Mouse (Mus musculus): ENCODE data around the gene Dhdds.

Dhdds gene

GRCm38 (mm10) chr4:134000466-134001438 lies at the start of gene Dhdds:
Dhdds (minus strand) TSS chr4:134000918.
- in situ Hi-C loops (cut with MboI, MseI) = no loop called here

DNA sequence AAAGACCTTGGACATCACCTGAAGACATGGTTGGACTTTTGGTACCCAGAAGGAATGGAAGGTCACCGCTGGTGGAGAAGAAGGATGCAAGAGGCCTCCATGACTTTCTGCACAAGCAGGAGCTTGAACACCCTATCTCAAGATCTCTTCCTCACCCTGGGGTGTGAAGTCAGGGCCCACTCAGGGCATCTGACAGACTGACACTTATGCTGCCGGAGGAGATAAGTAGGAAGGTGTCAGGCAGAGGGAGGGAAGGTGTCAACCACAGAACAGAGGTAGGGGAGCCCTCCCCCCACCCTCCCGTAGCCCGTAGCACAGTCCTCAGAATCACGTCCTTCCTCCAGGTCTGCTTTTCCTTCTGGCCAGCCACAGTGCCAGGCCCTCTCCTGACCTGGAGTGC lies 46.9 kb upstream of the Dhdds start:
- in situ Hi-C loops (cut with MboI, MseI) = no loop called here

- in situ Hi-C loops (cut with MboI, MseI) = no loop called here
These were observed 42.3 kb upstream of the Dhdds start for GRCm38 (mm10) chr4:134043041-134043440.

- in situ Hi-C loops (cut with MboI, MseI) = no loop called here
These were observed 40.8 kb upstream of the Dhdds start for GRCm38 (mm10) chr4:134041317-134042123.

GRCm38 (mm10) chr4:134035953-134036352 lies 35.2 kb upstream of the Dhdds start:
- in situ Hi-C loops (cut with MboI, MseI) = loop anchor here (5.0 kb wide), 2 partner anchors 41 to 96 kb away; no protein-coding TSS in a partner anchor

DNA sequence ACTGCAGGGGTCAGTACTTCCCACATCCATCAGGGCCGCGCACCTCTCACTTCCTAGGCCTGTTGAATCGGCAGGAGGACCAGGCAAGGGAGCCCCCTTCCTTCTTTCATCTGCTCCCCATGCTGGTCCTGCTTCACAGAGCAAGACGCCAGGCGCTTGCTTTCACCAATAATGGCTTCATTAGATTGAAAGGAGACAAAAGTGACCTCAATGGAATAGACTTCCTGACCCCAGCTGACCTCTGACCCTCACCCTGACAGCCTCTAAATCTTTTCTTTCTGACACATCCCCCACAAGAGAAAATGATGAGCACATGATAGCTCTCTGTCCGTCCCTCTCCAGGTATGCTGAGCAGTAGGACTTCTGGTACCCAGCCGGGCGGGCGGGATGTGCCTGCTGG lies 25.1 kb upstream of the Dhdds start:
- in situ Hi-C loops (cut with MboI, MseI) = no loop called here

GRCm38 (mm10) chr4:134020621-134021020 lies 19.9 kb upstream of the Dhdds start:
- in situ Hi-C loops (cut with MboI, MseI) = no loop called here

GRCm38 (mm10) chr4:134019641-134020351 lies 19.1 kb upstream of the Dhdds start:
- in situ Hi-C loops (cut with MboI, MseI) = no loop called here

GRCm38 (mm10) chr4:134019210-134019609 lies 18.5 kb upstream of the Dhdds start:
- in situ Hi-C loops (cut with MboI, MseI) = no loop called here

DNA sequence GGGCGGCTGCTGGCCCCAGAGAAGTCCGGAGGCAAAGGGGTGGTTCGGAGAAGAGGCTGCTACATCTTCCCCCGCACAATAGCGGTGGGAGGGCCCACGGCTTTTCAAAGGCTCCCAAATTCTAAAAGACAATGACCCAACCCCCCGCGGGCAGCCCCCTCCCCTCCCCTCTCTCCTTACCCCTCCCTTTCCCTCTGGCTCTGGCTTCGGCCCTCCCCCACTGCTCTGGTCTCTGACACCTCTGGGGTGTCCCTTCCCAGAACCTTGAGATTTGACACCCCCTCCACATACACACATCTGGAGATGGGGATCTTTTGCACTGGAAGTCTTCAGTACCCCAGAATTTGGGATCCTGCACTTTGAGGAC lies 18.0 kb upstream of the Dhdds start, which contains the start of gene Lin28a:
Lin28a (minus strand) TSS at position 63 of the 367 bp plus-strand sequence.
- in situ Hi-C loops (cut with MboI, MseI) = no loop called here

- in situ Hi-C loops (cut with MboI, MseI) = no loop called here
These were observed 17.5 kb upstream of the Dhdds start for GRCm38 (mm10) chr4:134018038-134018778.

- in situ Hi-C loops (cut with MboI, MseI) = no loop called here
These were observed 16.6 kb upstream of the Dhdds start for GRCm38 (mm10) chr4:134017201-134017865.

- in situ Hi-C loops (cut with MboI, MseI) = no loop called here
These were observed 16.0 kb upstream of the Dhdds start for GRCm38 (mm10) chr4:134016767-134017166.

DNA sequence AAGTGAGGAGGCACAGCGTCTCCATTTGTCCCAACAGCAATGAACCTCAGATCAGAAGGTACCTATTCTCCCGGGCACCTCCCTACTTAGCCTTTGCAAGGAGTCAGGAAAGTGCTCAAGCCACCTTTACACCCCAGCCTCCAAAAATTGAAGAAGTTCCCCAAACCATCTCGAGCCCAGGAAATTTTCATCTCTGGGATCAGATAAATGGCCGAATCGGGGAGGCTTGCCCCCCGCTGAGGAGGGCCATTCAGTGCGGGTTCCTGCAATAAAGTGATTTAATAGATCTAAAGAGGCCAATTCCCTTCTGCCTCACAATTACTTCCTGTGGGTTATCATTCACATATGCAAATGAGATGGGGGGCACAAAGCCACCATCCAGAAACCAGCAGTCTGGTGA lies 15.5 kb upstream of the Dhdds start:
- in situ Hi-C loops (cut with MboI, MseI) = no loop called here

DNA sequence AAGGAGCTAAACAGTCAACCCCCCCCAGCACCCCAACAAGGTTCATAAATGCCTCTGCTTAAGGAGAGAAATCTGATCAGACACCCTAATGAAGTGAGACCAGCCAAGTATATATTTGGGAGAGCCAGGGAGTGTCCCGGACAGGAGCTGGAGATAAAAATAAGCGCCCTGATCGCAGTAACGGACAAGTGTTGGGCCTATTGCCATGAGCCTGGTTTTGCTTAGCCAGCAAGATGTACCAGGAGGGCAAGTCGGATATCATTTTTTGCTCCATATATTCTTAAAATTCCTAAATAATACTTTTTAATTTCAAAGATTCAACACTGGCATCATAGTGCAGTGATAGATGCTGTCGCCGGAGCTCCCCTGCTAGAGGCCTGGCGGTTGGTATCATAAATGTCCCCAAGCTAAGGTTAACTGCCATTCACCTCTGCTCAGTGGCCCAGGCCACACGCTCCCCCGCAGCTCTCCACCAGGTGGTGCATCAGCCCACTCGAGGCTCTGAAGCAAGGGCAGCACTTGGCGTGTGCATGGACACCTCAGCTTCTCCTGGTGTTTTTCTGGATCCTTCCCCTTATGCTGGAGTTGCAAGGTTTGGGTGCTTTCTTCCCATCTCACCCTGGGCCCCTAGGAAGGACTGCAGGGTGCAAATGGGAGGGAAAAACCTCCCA lies 12.3 kb upstream of the Dhdds start:
- in situ Hi-C loops (cut with MboI, MseI) = no loop called here

DNA sequence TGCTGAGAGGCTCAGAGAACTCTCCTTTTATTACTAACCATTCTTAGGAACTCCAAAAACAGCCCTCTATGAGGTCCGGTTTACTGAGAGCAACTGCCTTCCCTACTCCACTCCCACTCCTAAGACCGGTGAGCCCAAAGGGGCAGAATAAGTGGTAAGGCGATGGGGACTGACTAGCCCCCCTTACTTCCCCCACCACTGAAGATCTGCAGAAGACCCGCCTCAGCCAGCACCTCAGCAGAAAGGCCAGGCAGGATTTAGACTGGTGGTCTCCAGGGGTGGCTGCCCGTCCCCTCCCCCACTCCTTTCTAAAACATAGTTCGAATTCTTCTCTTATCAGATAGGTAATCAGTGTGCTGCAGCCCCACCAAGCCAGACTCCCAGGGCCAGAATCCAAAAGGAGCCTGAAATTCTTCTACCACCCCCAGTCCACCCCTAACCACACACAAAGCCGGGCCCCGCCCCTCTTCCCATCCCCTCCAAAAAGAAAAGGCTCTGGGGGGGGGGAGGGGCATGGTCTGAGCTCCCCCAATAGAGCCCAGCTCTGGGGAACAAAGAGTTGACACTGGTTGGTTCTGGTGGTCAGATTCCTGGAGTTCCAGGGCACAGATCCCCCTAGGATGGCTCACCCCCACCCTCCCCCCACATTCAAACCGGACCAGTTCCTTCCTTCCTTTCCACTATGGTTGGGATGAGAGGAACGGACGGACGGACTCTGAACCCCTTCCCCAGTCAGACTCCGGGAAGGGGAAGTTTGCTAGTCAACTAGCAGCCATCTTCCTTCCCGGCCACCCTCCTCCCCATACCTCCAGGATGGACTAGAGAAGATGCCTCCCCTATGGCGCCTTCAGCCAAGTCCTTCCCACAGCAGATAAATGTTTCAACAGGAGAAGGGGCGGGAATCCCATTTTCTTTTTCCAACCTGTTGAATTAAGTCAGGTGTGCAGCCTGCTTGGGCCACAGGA lies 11.0 kb upstream of the Dhdds start:
- in situ Hi-C loops (cut with MboI, MseI) = no loop called here

DNA sequence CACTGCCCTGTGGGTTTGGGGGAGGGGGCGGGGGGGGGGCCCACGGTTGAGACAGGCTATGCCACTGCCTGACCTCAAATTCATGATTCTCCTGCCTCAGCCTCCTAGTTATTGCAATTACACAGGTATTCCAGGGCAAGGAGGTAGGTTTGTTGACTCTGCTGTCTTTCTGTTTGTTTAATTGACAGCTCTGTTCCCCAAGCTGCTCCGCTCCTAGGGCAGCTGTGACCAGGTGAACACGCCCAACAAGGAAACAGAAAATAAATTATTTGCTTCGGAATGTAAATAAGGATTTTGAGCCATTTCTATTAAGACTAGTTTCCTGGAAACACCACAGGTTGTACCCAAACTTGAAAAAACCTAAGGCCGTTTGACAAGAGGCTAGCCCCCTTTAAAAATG lies 9.0 kb upstream of the Dhdds start:
- in situ Hi-C loops (cut with MboI, MseI) = no loop called here

GRCm38 (mm10) chr4:134006845-134007244 lies 6.1 kb upstream of the Dhdds start:
- in situ Hi-C loops (cut with MboI, MseI) = no loop called here
